ENCODE assay signal across 8 mouse cellular contexts in the genomic region with DNA sequence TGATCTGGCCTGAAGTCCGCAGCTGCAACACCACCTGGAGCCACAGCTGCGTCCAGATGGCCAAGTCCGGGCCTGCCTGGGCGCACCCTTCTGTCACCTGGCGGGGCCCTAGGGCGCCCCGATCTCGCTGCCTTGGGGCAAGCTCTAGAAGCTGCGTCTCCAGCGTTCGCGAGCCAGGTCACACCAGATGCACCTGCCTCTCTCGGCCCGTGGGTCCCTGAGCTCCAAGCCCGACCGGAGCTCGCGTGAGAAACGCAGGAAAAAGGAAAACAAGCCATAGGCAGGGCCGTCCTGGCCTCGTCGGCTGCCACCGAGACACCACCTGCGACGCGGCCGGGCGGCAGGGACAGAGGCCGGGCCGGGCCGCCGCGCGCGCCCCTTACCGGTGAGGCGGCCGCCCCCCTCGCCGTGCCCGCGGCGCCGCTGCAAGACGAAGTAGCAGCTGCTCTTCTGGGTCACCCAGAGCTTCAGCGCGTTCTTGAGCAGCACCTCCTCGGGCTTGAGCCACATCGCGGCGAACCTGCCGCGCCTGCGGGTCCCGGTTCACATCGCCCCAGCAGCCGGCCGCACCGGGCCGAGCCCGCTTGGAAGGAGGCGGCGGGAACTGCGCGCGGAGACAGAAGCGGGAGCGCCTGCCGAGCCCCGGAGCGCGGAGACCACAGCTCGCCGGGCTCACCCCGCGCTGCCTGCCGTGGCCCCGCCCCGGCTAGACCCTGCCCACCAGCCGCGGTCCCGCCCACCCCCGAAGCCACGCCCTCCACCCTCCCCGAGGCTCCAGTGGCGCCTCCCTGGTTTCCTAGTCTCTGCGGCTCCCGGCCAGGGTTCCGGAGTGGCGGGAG. TPM values are rescaled to one million over a fixed set of nuclear protein-coding genes. Genes with fewer than 3 reads are reported as not detected.
DNase-seq lines count a peak whose midpoint lies in the region; ATAC-seq and TF ChIP-seq lines count a peak whose summit lies in the region.

A gene (minus strand): TSS at position 699 of the 839 bp plus-strand sequence.

- no peak for TF ChIP-seq CTCF in G1E (IDR thresholded peaks at IDR 0.05; ENCODE audit: low read depth, low read length)
- TF ChIP-seq CTCF in lung, embryonic 14.5 days (IDR thresholded peaks at IDR 0.05; ENCODE audit: low read depth), result no peak
- TF ChIP-seq CTCF in olfactory bulb, adult 2 months (IDR thresholded peaks at IDR 0.05; ENCODE audit: insufficient read depth, low read depth, low read length), result no peak

- peak; percentile 100 for DNase-seq in G1E (ENCODE audit: low spot score)
- peak; percentile 90 to 91 for DNase-seq in cerebellum, adult 18-20 months
- peak; percentile 84 for DNase-seq in heart, postnatal 25 days (ENCODE audit: low spot score)
- DNase-seq in layer of hippocampus, adult 18-20 months (ENCODE audit: low spot score in 2 of 2), result peak; percentile 63 to 78
- DNase-seq in lung, embryonic 14.5 days, result peak; percentile 96
- DNase-seq in thymus, adult 18-20 months, result peak; percentile 61 to 63

- H3K9ac ChIP-seq in forebrain, embryonic 16.5 days (replicated peaks; ENCODE audit: low read depth, low read length), result peak within 1 kb of the TSS; percentile 79
- peak within 1 kb of the TSS; percentile 72 for H3K9ac ChIP-seq in lung, embryonic 14.5 days

- peak; percentile 96 for TF ChIP-seq POLR2A in olfactory bulb, adult 2 months (IDR thresholded peaks at IDR 0.05; ENCODE audit: insufficient read depth, low read depth, low read length)

- peaks cover 3% of the 10 kb centered on the region for H3K9me3 ChIP-seq in G1E (replicated peaks)
- no peaks in the 10 kb centered on the region for H3K9me3 ChIP-seq in forebrain, embryonic 16.5 days (ENCODE audit: control insufficient read depth, low read length)
- no peaks in the 10 kb centered on the region for H3K9me3 ChIP-seq in lung, embryonic 14.5 days (ENCODE audit: low read depth, low read length)

- peaks cover 64% of the 10 kb centered on the region for H3K4me1 ChIP-seq in G1E (ENCODE audit: insufficient read depth, low read depth, low read length)
- H3K4me1 ChIP-seq in forebrain, embryonic 16.5 days (replicated peaks; ENCODE audit: control insufficient read depth, insufficient read depth, low read length), result peaks cover 16% of the 10 kb centered on the region
- peaks cover 12% of the 10 kb centered on the region; the same call in 1 of the 2 replicates for H3K4me1 ChIP-seq in lung, embryonic 14.5 days (ENCODE audit: insufficient read depth)
- peaks cover 12% of the 10 kb centered on the region for H3K4me1 ChIP-seq in olfactory bulb, adult 2 months (ENCODE audit: control insufficient read depth, insufficient read depth, low read length)

- WGBS in forebrain, embryonic 16.5 days, result under 1% methylated on average over 84 of the region's 90 CpGs
- whole genome bisulfite sequencing in lung, embryonic 14.5 days, result under 1% methylated on average over 82 of the region's 90 CpGs
- WGBS in olfactory bulb, adult 2 months, result under 1% methylated on average over 87 of the region's 90 CpGs

- H3K36me3 ChIP-seq in G1E (replicated peaks), result peaks cover 24% of the 10 kb centered on the region
- H3K36me3 ChIP-seq in forebrain, embryonic 16.5 days (ENCODE audit: control insufficient read depth, insufficient read depth), result no peaks in the 10 kb centered on the region
- H3K36me3 ChIP-seq in lung, embryonic 14.5 days (ENCODE audit: insufficient read depth), result no peaks in the 10 kb centered on the region

- peak within 1 kb of the TSS; percentile 80 for H3K27ac ChIP-seq in forebrain, embryonic 16.5 days (ENCODE audit: low read length)
- H3K27ac ChIP-seq in lung, embryonic 14.5 days (ENCODE audit: low read depth), result peak within 1 kb of the TSS; percentile 77; the same call in 1 of the 2 replicates
- H3K27ac ChIP-seq in olfactory bulb, adult 2 months (ENCODE audit: insufficient read depth, low read depth, low read length), result peak within 1 kb of the TSS; percentile 80

- intact Hi-C loops in heart, postnatal 25 days (cut with DNase I), result loop anchor here (5.0 kb wide), 1 partner anchor 44 kb away; no protein-coding TSS in a partner anchor

- H3K4me3 ChIP-seq in G1E (ENCODE audit: low read depth, low read length), result peak within 1 kb of the TSS; percentile 82
- peak within 1 kb of the TSS; percentile 82 for H3K4me3 ChIP-seq in forebrain, embryonic 16.5 days (replicated peaks; ENCODE audit: low read length)
- H3K4me3 ChIP-seq in lung, embryonic 14.5 days (ENCODE audit: low read depth, low read length), result peak within 1 kb of the TSS; percentile 70
- peak within 1 kb of the TSS; percentile 92 for H3K4me3 ChIP-seq in olfactory bulb, adult 2 months (ENCODE audit: insufficient read depth, low read depth, low read length)

- peak within 1 kb of the TSS; percentile 88 for H3K4me2 ChIP-seq in forebrain, embryonic 16.5 days (ENCODE audit: low read length)
- peak within 1 kb of the TSS; percentile 98 for H3K4me2 ChIP-seq in lung, embryonic 14.5 days

- no peaks in the 10 kb centered on the region for H3K27me3 ChIP-seq in G1E (ENCODE audit: insufficient read depth, low read length)
- H3K27me3 ChIP-seq in forebrain, embryonic 16.5 days (replicated peaks; ENCODE audit: control insufficient read depth, insufficient read depth, low read length), result no peaks in the 10 kb centered on the region
- H3K27me3 ChIP-seq in lung, embryonic 14.5 days (ENCODE audit: insufficient read depth, low read length), result peaks cover 11% of the 10 kb centered on the region; the same call in 1 of the 2 replicates

- peak; percentile 77 for ATAC-seq in G1E (ENCODE audit: extremely low read depth, insufficient number of reproducible peaks, low FRiP score, poor library complexity, severe bottlenecking)
- ATAC-seq in forebrain, embryonic 16.5 days, result peak; percentile 97
- peak; percentile 98 for ATAC-seq in lung, embryonic 14.5 days (ENCODE audit: insufficient read depth)

RNA-seq across cellular contexts. Expression of the gene that starts here (rescaled TPM):
- total RNA-seq in G1E (2014; fragmentation: Nextera tagmentation) (3.5 and 5.7 TPM in 2 replicates), G1E (2017) (6.9 and 8.4 TPM in 2 replicates)
- 3.9 TPM in 2 replicates for polyA plus RNA-seq in G1E (2012)
- polyA plus RNA-seq in forebrain, embryonic 16.5 days (2015; fragmentation: Nextera tagmentation; extraction: Ambion mirVana), result 10.6 and 13.0 TPM in 2 replicates
- total RNA-seq in heart, postnatal 25 days (2021), result 1 to 10 TPM; 5.6 to 6.3 TPM
- 10 to 100 TPM in 1 of 2 experiments, 1 to 10 TPM in 1; 8.8 to 12.4 TPM for total RNA-seq in layer of hippocampus, adult 18-20 months (2021)
- 9.9 and 10.7 TPM in 2 replicates for polyA plus RNA-seq in lung, embryonic 14.5 days (2014; fragmentation: Nextera tagmentation; extraction: Ambion mirVana)
- polyA plus RNA-seq in olfactory bulb, adult 2 months (2012; ENCODE audit: insufficient read depth, insufficient read length, low replicate concordance, missing spikeins), result not detected in 2 replicates

Comparison
In these comparisons a context has a peak if more than half of its experiments do, and no peak if none do; other contexts are left out.
1. Peak in every context shown above with its lines: DNase-seq, ATAC-seq, H3K4me3 ChIP-seq and H3K27ac ChIP-seq.